Mouse (Mus musculus): ENCODE results near the gene Zbtb16.

DNA sequence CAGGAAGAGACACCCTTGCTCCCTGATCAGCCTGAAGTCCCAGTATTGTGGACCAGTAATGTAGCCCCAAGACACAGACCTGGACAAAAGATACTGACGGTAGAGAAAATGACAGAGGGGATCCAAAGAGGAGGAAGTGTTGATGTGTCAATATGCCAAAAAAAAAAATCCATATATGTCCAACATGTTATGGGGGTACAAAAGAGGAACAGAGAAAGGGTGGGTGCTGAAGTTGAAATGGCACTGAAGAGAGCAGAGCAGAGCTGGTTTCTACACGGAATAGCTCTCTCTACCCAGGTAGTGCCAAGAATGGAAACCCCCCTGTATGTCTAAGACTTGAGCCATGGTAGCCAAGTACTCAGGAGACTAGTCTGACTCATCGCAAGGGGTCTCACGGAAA lies 76.9 kb downstream of the Zbtb16 start:
- no peak for TF ChIP-seq ZC3H11A (IDR thresholded peaks at IDR 0.05; ENCODE audit: borderline replicate concordance, low read depth, low read length)
- no peak for TF ChIP-seq MAFK (IDR thresholded peaks at IDR 0.05; ENCODE audit: insufficient read depth, low read depth, low read length)
- TF ChIP-seq ZNF384 (IDR thresholded peaks at IDR 0.05; ENCODE audit: low read depth, low read length), result no peak
- no peak for TF ChIP-seq HCFC1 (IDR thresholded peaks at IDR 0.05; ENCODE audit: borderline replicate concordance, insufficient read depth, low read length)
- no peak for TF ChIP-seq CHD2 (IDR thresholded peaks at IDR 0.05; ENCODE audit: low read depth, low read length)
